Mouse (Mus musculus): Measurements from ENCODE around the gene Ly75. TPM values are rescaled to one million over a fixed set of nuclear protein-coding genes. Genes with fewer than 3 reads are reported as not detected.

The Ly75 gene
- polyA plus RNA-seq, 1 experiment from 2014 or later = 0.52 TPM

DNA sequence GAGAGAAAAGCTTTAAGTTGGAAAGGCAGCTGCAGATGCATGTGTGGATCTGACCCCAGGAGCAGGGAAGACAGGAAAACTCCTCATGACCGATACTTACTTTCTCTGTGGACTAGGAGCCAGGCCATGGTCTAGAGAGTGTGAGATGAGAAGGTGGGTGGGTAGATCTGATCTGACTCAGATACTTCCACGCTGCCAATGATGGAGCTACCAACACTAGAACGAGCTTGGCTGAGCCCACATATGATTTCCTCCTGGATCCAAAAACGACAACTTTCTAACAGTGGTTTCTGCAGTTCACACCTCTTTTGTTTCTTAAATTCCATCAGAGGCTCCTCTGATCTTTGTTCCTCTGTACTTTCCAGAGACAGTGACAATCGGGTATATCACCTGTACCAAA, 18.6 kb upstream of the Ly75 start:
- ATAC-seq = no peak
- no peak overlapping the region for H3K9ac ChIP-seq (replicated peaks)
- H3K27me3 ChIP-seq = no peaks in the 10 kb centered on the region
- H3K36me3 ChIP-seq = no peaks in the 10 kb centered on the region
- no peaks in the 10 kb centered on the region for H3K4me1 ChIP-seq (replicated peaks)
- H3K4me3 ChIP-seq (replicated peaks) = no peak overlapping the region
- WGBS = 83% methylated on average over 5 of the region's 5 CpGs
- no peak overlapping the region for H3K27ac ChIP-seq
- H3K9me3 ChIP-seq = no peaks in the 10 kb centered on the region
- H3K4me2 ChIP-seq (replicated peaks) = no peak overlapping the region

DNA sequence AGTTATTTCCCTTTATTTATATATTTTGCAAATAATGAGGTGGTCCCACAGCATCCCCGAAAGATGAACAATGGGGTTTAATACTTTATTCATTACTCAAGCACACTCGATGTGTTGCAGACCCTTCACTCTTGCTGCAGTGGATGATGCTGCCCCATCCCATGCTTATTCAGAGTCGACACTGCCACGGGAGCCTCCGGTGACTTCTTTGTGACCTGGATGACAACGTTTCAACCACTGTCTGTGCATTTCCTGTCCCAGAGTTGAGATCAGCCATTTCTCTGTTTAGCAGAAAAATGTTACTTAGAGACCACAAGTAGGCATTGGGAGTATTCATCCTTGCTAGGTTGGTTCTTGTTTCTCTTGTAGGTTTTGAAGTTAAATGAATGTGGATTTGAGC, 10.7 kb upstream of the Ly75 start:
- no peak for ATAC-seq
- 78% methylated on average over 6 of the region's 6 CpGs for WGBS
- H3K9me3 ChIP-seq = no peaks in the 10 kb centered on the region
- no peak overlapping the region for H3K4me3 ChIP-seq (replicated peaks)
- H3K36me3 ChIP-seq = no peaks in the 10 kb centered on the region
- no peaks in the 10 kb centered on the region for H3K27me3 ChIP-seq
- no peak overlapping the region for H3K9ac ChIP-seq (replicated peaks)
- H3K4me2 ChIP-seq (replicated peaks) = no peak overlapping the region
- H3K4me1 ChIP-seq (replicated peaks) = no peaks in the 10 kb centered on the region
- H3K27ac ChIP-seq = no peak overlapping the region

- no peaks in the 10 kb centered on the region for H3K9me3 ChIP-seq
- no peaks in the 10 kb centered on the region for H3K4me1 ChIP-seq (replicated peaks)
- no peaks in the 10 kb centered on the region for H3K27me3 ChIP-seq
- no peak for ATAC-seq
- no peaks in the 10 kb centered on the region for H3K36me3 ChIP-seq
- 89% methylated on average over 4 of the region's 4 CpGs for WGBS
- H3K9ac ChIP-seq (replicated peaks) = no peak overlapping the region
- no peak overlapping the region for H3K27ac ChIP-seq
- H3K4me3 ChIP-seq (replicated peaks) = no peak overlapping the region
- H3K4me2 ChIP-seq (replicated peaks) = no peak overlapping the region
Observed at GRCm38 (mm10) chr2:60392286-60392685, 9.2 kb upstream of the Ly75 start.

DNA sequence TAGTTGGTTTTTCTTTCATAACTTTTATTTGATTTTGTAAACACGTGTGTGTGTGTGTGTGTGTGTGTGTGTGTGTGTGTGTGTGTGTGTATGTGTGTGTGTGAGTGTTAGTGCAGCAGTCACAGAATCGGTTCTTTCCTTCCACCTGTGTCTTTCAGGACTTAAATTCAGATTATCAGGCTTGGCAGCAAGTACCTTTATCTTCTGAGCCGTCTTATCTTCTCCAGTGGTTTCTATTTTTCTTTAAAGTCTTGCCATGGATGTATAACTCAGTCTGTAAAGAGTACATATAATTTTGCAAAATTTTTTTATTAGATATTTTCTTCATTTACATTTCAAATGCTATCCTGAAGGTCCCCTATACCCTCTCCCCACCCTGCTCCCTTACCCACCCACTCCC, 4.3 kb upstream of the Ly75 start:
- H3K4me3 ChIP-seq (replicated peaks) = no peak overlapping the region
- 85% methylated on average over 3 of the region's 3 CpGs for WGBS
- ATAC-seq = no peak
- H3K27ac ChIP-seq = no peak overlapping the region
- H3K4me1 ChIP-seq (replicated peaks) = peaks cover 8% of the 10 kb centered on the region; the same call in 1 of the 2 replicates
- H3K4me2 ChIP-seq (replicated peaks) = no peak overlapping the region
- H3K9ac ChIP-seq (replicated peaks) = no peak overlapping the region
- no peaks in the 10 kb centered on the region for H3K9me3 ChIP-seq
- peaks cover 16% of the 10 kb centered on the region for H3K27me3 ChIP-seq
- no peaks in the 10 kb centered on the region for H3K36me3 ChIP-seq

GRCm38 (mm10) chr2:60386835-60387234, 3.7 kb upstream of the Ly75 start:
- H3K27ac ChIP-seq = no peak overlapping the region
- peaks cover 8% of the 10 kb centered on the region; the same call in 1 of the 2 replicates for H3K4me1 ChIP-seq (replicated peaks)
- no peak overlapping the region for H3K4me3 ChIP-seq (replicated peaks)
- 89% methylated on average over 2 of the region's 2 CpGs for WGBS
- ATAC-seq = no peak
- H3K4me2 ChIP-seq (replicated peaks) = no peak overlapping the region
- no peak overlapping the region for H3K9ac ChIP-seq (replicated peaks)
- H3K27me3 ChIP-seq = peaks cover 21% of the 10 kb centered on the region
- H3K9me3 ChIP-seq = no peaks in the 10 kb centered on the region
- no peaks in the 10 kb centered on the region for H3K36me3 ChIP-seq

DNA sequence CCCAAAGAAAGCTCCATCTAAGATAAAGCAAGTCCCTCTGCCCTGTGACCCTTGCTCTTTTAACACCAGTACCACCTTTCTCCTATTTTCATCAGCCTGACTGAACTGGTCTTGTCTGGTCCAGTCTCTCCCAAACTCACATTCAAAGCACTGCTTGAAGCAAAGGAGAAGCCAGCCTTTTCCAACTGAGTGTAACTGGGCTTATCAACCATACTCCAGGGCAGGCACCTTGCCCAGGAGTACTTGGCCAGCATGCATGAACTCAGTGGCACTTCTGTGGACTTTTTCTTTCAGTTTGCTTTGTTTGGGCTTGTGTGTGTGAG, 1.6 kb upstream of the Ly75 start:
- H3K27me3 ChIP-seq = peaks cover 26% of the 10 kb centered on the region
- H3K9ac ChIP-seq (replicated peaks) = no peak overlapping the region
- H3K4me1 ChIP-seq (replicated peaks) = peaks cover 8% of the 10 kb centered on the region; the same call in 1 of the 2 replicates
- no peak for ATAC-seq
- H3K4me2 ChIP-seq (replicated peaks) = no peak overlapping the region
- H3K9me3 ChIP-seq = no peaks in the 10 kb centered on the region
- no peak overlapping the region for H3K27ac ChIP-seq
- no peak overlapping the region for H3K4me3 ChIP-seq (replicated peaks)
- H3K36me3 ChIP-seq = no peaks in the 10 kb centered on the region

- H3K4me1 ChIP-seq (replicated peaks) = peaks cover 8% of the 10 kb centered on the region; the same call in 1 of the 2 replicates
- H3K4me3 ChIP-seq (replicated peaks) = no peak overlapping the region
- H3K4me2 ChIP-seq (replicated peaks) = no peak overlapping the region
- no peak overlapping the region for H3K27ac ChIP-seq
- no peaks in the 10 kb centered on the region for H3K9me3 ChIP-seq
- WGBS = 33% methylated on average over 7 of the region's 7 CpGs
- no peak for ATAC-seq
- H3K27me3 ChIP-seq = peaks cover 26% of the 10 kb centered on the region
- no peaks in the 10 kb centered on the region for H3K36me3 ChIP-seq
- no peak overlapping the region for H3K9ac ChIP-seq (replicated peaks)
Observed at GRCm38 (mm10) chr2:60384083-60384762, 1.1 kb upstream of the Ly75 start.

- H3K9ac ChIP-seq (replicated peaks) = no peak overlapping the region
Observed at GRCm38 (mm10) chr2:60382346-60382745, 757 bp downstream of the Ly75 start.

DNA sequence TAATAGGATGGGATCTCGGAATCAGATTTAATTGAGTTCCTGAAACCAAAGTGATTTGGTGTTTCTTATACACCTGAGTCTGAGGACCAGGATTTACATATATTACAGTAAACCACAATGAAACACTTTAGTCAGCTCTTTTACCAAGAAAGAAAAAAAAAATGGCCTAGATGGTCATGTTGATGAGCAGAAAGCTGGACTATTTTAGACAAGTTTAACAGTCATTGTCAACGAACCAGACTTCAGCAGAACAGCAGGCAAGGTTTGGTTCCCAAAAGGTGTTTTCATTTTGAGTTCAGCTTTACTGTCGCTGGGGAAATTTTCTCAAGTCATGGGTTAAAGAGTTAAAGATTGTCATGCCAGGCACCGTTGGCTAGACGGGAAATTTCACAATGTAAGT, 5.8 kb downstream of the Ly75 start:
- Histone ChIP-seq H3K36me3 (no peaks in the 10 kb centered on the region), H3K9ac (replicated peaks) (no peak overlapping the region), H3K27me3 (peaks cover 9% of the 10 kb centered on the region), H3K27ac (no peak overlapping the region), H3K4me2 (replicated peaks) (no peak overlapping the region), H3K4me3 (replicated peaks) (no peak overlapping the region), H3K4me1 (replicated peaks) (no peaks in the 10 kb centered on the region), H3K9me3 (no peaks in the 10 kb centered on the region)
- 91% methylated on average over 5 of the region's 5 CpGs for WGBS
- no peak for ATAC-seq

More at GRCm38 (mm10) chr2:60382346-60382745, 757 bp downstream of the Ly75 start:
- Histone ChIP-seq H3K36me3 (no peaks in the 10 kb centered on the region), H3K4me1 (replicated peaks) (peaks cover 8% of the 10 kb centered on the region; the same call in 1 of the 2 replicates), H3K27me3 (peaks cover 26% of the 10 kb centered on the region), H3K4me3 (replicated peaks) (peak overlapping the region; percentile 60), H3K27ac (no peak overlapping the region), H3K9me3 (no peaks in the 10 kb centered on the region), H3K4me2 (replicated peaks) (peak overlapping the region; percentile 89)
- no peak for ATAC-seq
- WGBS = 76% methylated on average over 3 of the region's 3 CpGs

- Histone ChIP-seq H3K4me3 (replicated peaks) (no peak overlapping the region), H3K9ac (replicated peaks) (no peak overlapping the region), H3K4me1 (replicated peaks) (no peaks in the 10 kb centered on the region), H3K9me3 (no peaks in the 10 kb centered on the region), H3K36me3 (no peaks in the 10 kb centered on the region), H3K4me2 (replicated peaks) (no peak overlapping the region), H3K27me3 (no peaks in the 10 kb centered on the region), H3K27ac (no peak overlapping the region)
- WGBS = 94% methylated on average over 15 of the region's 15 CpGs
- no peak for ATAC-seq
Observed at GRCm38 (mm10) chr2:60375608-60376107, 7.4 kb downstream of the Ly75 start.

- H3K9me3 ChIP-seq = no peaks in the 10 kb centered on the region
- H3K36me3 ChIP-seq = no peaks in the 10 kb centered on the region
- no peak overlapping the region for H3K4me3 ChIP-seq (replicated peaks)
- no peaks in the 10 kb centered on the region for H3K27me3 ChIP-seq
- 93% methylated on average over 8 of the region's 8 CpGs for WGBS
- H3K4me1 ChIP-seq (replicated peaks) = no peaks in the 10 kb centered on the region
- no peak overlapping the region for H3K4me2 ChIP-seq (replicated peaks)
- no peak for ATAC-seq
- H3K27ac ChIP-seq = no peak overlapping the region
- no peak overlapping the region for H3K9ac ChIP-seq (replicated peaks)
Observed at GRCm38 (mm10) chr2:60375126-60375525, 8.0 kb downstream of the Ly75 start.

- Histone ChIP-seq H3K27ac (no peak overlapping the region), H3K4me1 (replicated peaks) (no peaks in the 10 kb centered on the region), H3K27me3 (no peaks in the 10 kb centered on the region), H3K4me3 (replicated peaks) (no peak overlapping the region), H3K9ac (replicated peaks) (no peak overlapping the region), H3K36me3 (no peaks in the 10 kb centered on the region), H3K9me3 (no peaks in the 10 kb centered on the region), H3K4me2 (replicated peaks) (no peak overlapping the region)
- no peak for ATAC-seq
- 94% methylated on average over 5 of the region's 5 CpGs for WGBS
Observed at GRCm38 (mm10) chr2:60370188-60370587, 12.9 kb downstream of the Ly75 start.

DNA sequence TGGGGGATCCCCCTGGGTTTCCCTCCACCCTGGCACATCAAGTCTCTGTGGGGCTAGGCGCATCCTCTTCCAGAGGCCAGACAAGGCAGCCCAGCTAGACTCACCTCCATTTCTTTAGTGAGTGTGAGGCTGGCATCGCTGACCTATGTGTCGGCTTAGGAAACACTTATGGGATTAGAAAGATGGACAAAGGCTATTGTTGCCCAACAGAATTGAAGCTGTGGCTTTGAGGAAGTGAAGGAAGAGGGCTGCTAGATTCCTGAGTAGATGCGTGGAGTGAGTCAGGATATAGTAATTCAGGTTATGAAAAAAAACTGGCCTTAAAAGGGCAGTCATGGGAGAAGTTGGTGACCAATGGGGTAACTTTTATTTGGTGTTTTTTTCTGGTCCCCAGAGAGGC, 13.6 kb downstream of the Ly75 start:
- no peaks in the 10 kb centered on the region for H3K36me3 ChIP-seq
- no peaks in the 10 kb centered on the region for H3K4me1 ChIP-seq (replicated peaks)
- no peak overlapping the region for H3K9ac ChIP-seq (replicated peaks)
- no peak overlapping the region for H3K4me3 ChIP-seq (replicated peaks)
- H3K9me3 ChIP-seq = no peaks in the 10 kb centered on the region
- no peak overlapping the region for H3K27ac ChIP-seq
- WGBS = 61% methylated on average over 4 of the region's 4 CpGs
- no peaks in the 10 kb centered on the region for H3K27me3 ChIP-seq
- no peak for ATAC-seq
- no peak overlapping the region for H3K4me2 ChIP-seq (replicated peaks)
